Mouse (Mus musculus): ENCODE data around the gene Evi2b.

Gene Evi2b

GRCm38 (mm10) chr11:79523560-79524309 lies at the start of gene Evi2b:
TSS of gene Evi2b (minus strand) at chr11:79523762.
- TF ChIP-seq GATA4 (IDR thresholded peaks at IDR 0.05; ENCODE audit: insufficient replicate concordance, low read length): no peak

GRCm38 (mm10) chr11:79570319-79570718 lies 46.8 kb upstream of the Evi2b start:
- TF ChIP-seq GATA4 (IDR thresholded peaks at IDR 0.05; ENCODE audit: insufficient replicate concordance, low read length): no peak

GRCm38 (mm10) chr11:79568197-79568911 lies 44.8 kb upstream of the Evi2b start:
- no peak for TF ChIP-seq GATA4 (IDR thresholded peaks at IDR 0.05; ENCODE audit: insufficient replicate concordance, low read length)

GRCm38 (mm10) chr11:79566947-79567346 lies 43.4 kb upstream of the Evi2b start:
- TF ChIP-seq GATA4 (IDR thresholded peaks at IDR 0.05; ENCODE audit: insufficient replicate concordance, low read length): no peak

- no peak for TF ChIP-seq GATA4 (IDR thresholded peaks at IDR 0.05; ENCODE audit: insufficient replicate concordance, low read length)
These were observed 39.9 kb upstream of the Evi2b start for GRCm38 (mm10) chr11:79563493-79563892.

GRCm38 (mm10) chr11:79560536-79560935 lies 37.0 kb upstream of the Evi2b start:
- no peak for TF ChIP-seq GATA4 (IDR thresholded peaks at IDR 0.05; ENCODE audit: insufficient replicate concordance, low read length)

GRCm38 (mm10) chr11:79552622-79553021 lies 29.1 kb upstream of the Evi2b start:
- TF ChIP-seq GATA4 (IDR thresholded peaks at IDR 0.05; ENCODE audit: insufficient replicate concordance, low read length): no peak

GRCm38 (mm10) chr11:79536293-79536692 lies 12.7 kb upstream of the Evi2b start:
- TF ChIP-seq GATA4 (IDR thresholded peaks at IDR 0.05; ENCODE audit: insufficient replicate concordance, low read length): no peak

GRCm38 (mm10) chr11:79535554-79535953 lies 12.0 kb upstream of the Evi2b start:
- TF ChIP-seq GATA4 (IDR thresholded peaks at IDR 0.05; ENCODE audit: insufficient replicate concordance, low read length): no peak

- no peak for TF ChIP-seq GATA4 (IDR thresholded peaks at IDR 0.05; ENCODE audit: insufficient replicate concordance, low read length)
These were observed 10.6 kb upstream of the Evi2b start for GRCm38 (mm10) chr11:79533950-79534690.

- TF ChIP-seq GATA4 (IDR thresholded peaks at IDR 0.05; ENCODE audit: insufficient replicate concordance, low read length): no peak
These were observed 9.7 kb upstream of the Evi2b start for GRCm38 (mm10) chr11:79533311-79533710.

- TF ChIP-seq GATA4 (IDR thresholded peaks at IDR 0.05; ENCODE audit: insufficient replicate concordance, low read length): no peak
These were observed 7.9 kb upstream of the Evi2b start for GRCm38 (mm10) chr11:79531485-79531884.

GRCm38 (mm10) chr11:79530774-79531173 lies 7.2 kb upstream of the Evi2b start:
- no peak for TF ChIP-seq GATA4 (IDR thresholded peaks at IDR 0.05; ENCODE audit: insufficient replicate concordance, low read length)

GRCm38 (mm10) chr11:79530333-79530761 lies 6.8 kb upstream of the Evi2b start, which contains the start of the genes Evi2 and Evi2a:
TSS of gene Evi2 (minus strand) at chr11:79530589.
TSS of gene Evi2a (minus strand) at chr11:79530609.
- TF ChIP-seq GATA4 (IDR thresholded peaks at IDR 0.05; ENCODE audit: insufficient replicate concordance, low read length): no peak

- TF ChIP-seq GATA4 (IDR thresholded peaks at IDR 0.05; ENCODE audit: insufficient replicate concordance, low read length): no peak
These were observed 6.2 kb upstream of the Evi2b start for GRCm38 (mm10) chr11:79529736-79530135.
